Mouse (Mus musculus) midbrain, postnatal 0 days (tissue): ENCODE measurements around the gene BC053393. TPM values are rescaled to one million over a fixed set of nuclear protein-coding genes. Genes with fewer than 3 reads are reported as not detected.
"Not testable (repeated sequence)": the region's sequence is repeated elsewhere in the genome, so short reads cannot be mapped to it uniquely, and the experiment has no call there.

Experiments
- ATAC-seq: fragments of 200-750 bp; cut with Nextera tagmentation; 2 replicates; pipeline ENCODE4 v1.8.0; 2017; ENCODE audit warnings: moderate number of reproducible peaks, mild to moderate bottlenecking, moderate TSS enrichment, moderate library complexity; ENCODE audit not compliant: low FRiP score
- DNase-seq: peaks from one replicate; pipeline ENCODE4 v3.0.0-alpha.2; 2015; ENCODE audit warnings: low spot score
- H3K27ac ChIP-seq: fragments of 300-500 bp; sonication (generic); 2 replicates; pipeline ENCODE4 v1.5.1; 2014; ENCODE audit warnings: low read depth, mild to moderate bottlenecking, low read length, mixed read lengths
- H3K27me3 ChIP-seq: fragments of 300-500 bp; sonication (generic); 2 replicates; pipeline ENCODE4 v1.6.1; 2014; ENCODE audit warnings: low read length, control low read depth, mixed read lengths; ENCODE audit not compliant: insufficient read depth
- H3K36me3 ChIP-seq: fragments of 300-500 bp; sonication (generic); 2 replicates; pipeline ENCODE4 v1.6.1; 2014; ENCODE audit warnings: low read length, control low read depth, mixed read lengths; ENCODE audit not compliant: insufficient read depth
- H3K4me1 ChIP-seq: fragments of 300-500 bp; sonication (generic); 2 replicates; pipeline ENCODE4 v1.6.1; 2014; ENCODE audit warnings: mild to moderate bottlenecking, control low read depth, antibody characterized with exemption, low read length, mixed read lengths; ENCODE audit not compliant: insufficient read depth
- H3K4me2 ChIP-seq: fragments of 300-500 bp; sonication (generic); 2 replicates; pipeline ENCODE4 v1.6.1; 2014; ENCODE audit warnings: low read depth, mild to moderate bottlenecking, low read length, mixed read lengths; ENCODE audit not compliant: poor library complexity, severe bottlenecking
- H3K4me3 ChIP-seq: fragments of 300-500 bp; sonication (generic); 2 replicates; pipeline ENCODE4 v1.5.1; 2014; ENCODE audit warnings: low read depth, mild to moderate bottlenecking, low read length, moderate library complexity
- H3K9ac ChIP-seq: fragments of 300-500 bp; sonication (generic); replicated peaks from 2 replicates; pipeline ENCODE4 v1.6.1; 2014; ENCODE audit warnings: mild to moderate bottlenecking, low read length, moderate library complexity, mixed read lengths; ENCODE audit not compliant: poor library complexity, severe bottlenecking
- H3K9me3 ChIP-seq: fragments of 300-500 bp; sonication (generic); 2 replicates; pipeline ENCODE4 v1.6.1; 2016; ENCODE audit warnings: low read length, control low read depth
- CTCF ChIP-seq: IDR thresholded peaks from 2 replicates; pipeline ENCODE4 v1.5.1; 2016; ENCODE audit warnings: antibody characterized with exemption, mild to moderate bottlenecking
- WGBS: fragments of 180-500 bp; shearing (Covaris S2); extraction: QIAGEN DNeasy Blood & Tissue Kit; methylation state at CpG from one replicate; pipeline ENCODE4 v1.1.7; 2014; 5-methylcytosine and 5-hydroxymethylcytosine counted together
- polyA plus RNA-seq: library from polyadenylated mRNA; unstranded; fragments of >200 nt; fragmentation: Nextera tagmentation; extraction: Ambion mirVana; gene quantifications from 2 replicates; pipeline ENCODE4 v1.2.1, GENCODE M21; 2015
- total RNA-seq: library from RNA; depleted of rRNA; stranded (reverse); fragments of >200 nt; gene quantifications from 2 replicates; pipeline ENCODE4 v1.2.3, GENCODE M21; 2014; rRNA removed

The BC053393 gene
- total and polyA plus RNA-seq, 2 experiments from 2014 or later = not detected

DNA sequence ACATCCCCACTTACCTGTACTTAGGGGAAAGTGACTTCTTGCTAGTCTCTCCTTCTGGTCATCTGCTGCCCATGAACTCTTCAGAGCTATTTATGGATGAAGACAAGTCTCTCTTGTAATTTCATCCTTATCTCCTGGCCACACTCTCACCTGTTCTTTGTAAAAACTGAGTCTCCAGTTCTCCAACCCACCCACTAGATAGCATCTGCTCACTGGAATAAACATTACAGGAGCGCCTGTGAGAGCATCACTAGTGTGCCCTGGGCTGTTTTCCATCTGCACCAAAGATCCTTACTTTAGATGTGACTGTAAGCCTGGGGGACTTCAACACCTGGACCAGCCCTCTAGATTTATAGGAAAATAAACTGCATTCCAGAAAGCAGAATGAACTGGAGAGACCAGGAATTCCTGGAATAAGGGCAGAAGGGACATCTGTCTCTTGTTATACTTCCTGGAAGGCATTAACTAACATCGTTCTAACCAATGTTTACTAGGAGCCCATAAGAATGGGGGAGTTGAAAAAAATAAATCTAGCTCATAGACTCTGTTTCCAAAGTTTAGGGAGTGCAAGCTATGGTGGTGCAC is 58.0 kb downstream of the BC053393 start, which contains the start of gene Dppa1:
Gene Dppa1, minus strand, starts transcription at position 51 of the 585 bp plus-strand sequence.
- Histone ChIP-seq H3K9ac (no peak within 1 kb of the TSS), H3K27me3 (no peaks in the 10 kb centered on the region)

DNA sequence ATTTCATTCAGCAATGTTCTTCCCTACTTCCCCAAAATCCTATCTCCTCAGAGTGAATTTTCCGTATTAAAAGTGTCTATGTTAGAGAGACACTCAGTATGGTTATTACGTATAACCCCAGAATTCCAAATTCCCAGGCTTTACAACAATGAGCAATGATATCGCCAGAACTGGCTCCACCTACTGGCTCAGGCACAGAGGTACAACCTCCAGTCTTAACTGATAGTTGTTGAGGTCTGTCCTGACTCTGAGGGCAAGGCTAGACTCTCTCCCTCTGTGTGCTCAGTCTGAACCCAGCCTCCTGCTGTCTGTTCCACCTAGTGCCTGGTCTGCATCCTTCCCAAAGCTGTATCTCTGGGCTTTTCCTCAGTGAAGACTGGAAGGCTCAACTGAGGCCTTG is 60.3 kb downstream of the BC053393 start:
- no peaks in the 10 kb centered on the region for H3K36me3 ChIP-seq
- peak; percentile 79 for TF ChIP-seq CTCF
- H3K27ac ChIP-seq = no peak overlapping the region
- no peaks in the 10 kb centered on the region for H3K4me1 ChIP-seq
- WGBS = 19% methylated on average over 3 of the region's 3 CpGs
- no peak overlapping the region for H3K9ac ChIP-seq
- H3K27me3 ChIP-seq = no peaks in the 10 kb centered on the region
- no peak overlapping the region for H3K4me2 ChIP-seq
- H3K9me3 ChIP-seq = no peaks in the 10 kb centered on the region
- ATAC-seq = peak; percentile 62; the same call in 1 of the 2 replicates
- DNase-seq = peak; percentile 72
- H3K4me3 ChIP-seq = no peak overlapping the region

More for the DNA sequence above, 58.0 kb downstream of the BC053393 start, which contains the start of gene Dppa1:
- 86% methylated on average over 2 of the region's 2 CpGs for WGBS
- Histone ChIP-seq H3K9me3 (no peaks in the 10 kb centered on the region), H3K4me2 (no peak within 1 kb of the TSS), H3K4me1 (no peaks in the 10 kb centered on the region), H3K27ac (no peak within 1 kb of the TSS), H3K4me3 (no peak within 1 kb of the TSS), H3K36me3 (no peaks in the 10 kb centered on the region)
- no peak for DNase-seq
- no peak for ATAC-seq
- no peak for TF ChIP-seq CTCF

GRCm38 (mm10) chr11:46635516-46635915 is 64.2 kb downstream of the BC053393 start:
- H3K9me3 ChIP-seq, H3K4me2 ChIP-seq, ATAC-seq, H3K27me3 ChIP-seq, H3K9ac ChIP-seq, H3K36me3 ChIP-seq, H3K4me1 ChIP-seq, H3K27ac ChIP-seq, DNase-seq, H3K4me3 ChIP-seq: not testable (repeated sequence)
- 83% methylated on average over 4 of the region's 4 CpGs for WGBS

GRCm38 (mm10) chr11:46636568-46636967 is 65.2 kb downstream of the BC053393 start:
- H3K9me3 ChIP-seq = no peaks in the 10 kb centered on the region
- H3K27me3 ChIP-seq = no peaks in the 10 kb centered on the region
- H3K9ac ChIP-seq = no peak overlapping the region
- H3K36me3 ChIP-seq = no peaks in the 10 kb centered on the region
- WGBS = 91% methylated on average over 3 of the region's 3 CpGs
- no peaks in the 10 kb centered on the region for H3K4me1 ChIP-seq
- ATAC-seq (no peak), DNase-seq (no peak)
- H3K4me3 ChIP-seq = no peak overlapping the region
- no peak overlapping the region for H3K27ac ChIP-seq
- no peak overlapping the region for H3K4me2 ChIP-seq
- TF ChIP-seq CTCF = no peak

Other genes starting within 250 kb of the BC053393 start
- gene Itk, start 182.0 kb upstream of the BC053393 start, total RNA-seq = 0.05 and 0.16 TPM in 2 replicates
- gene Itk, start 182.0 kb upstream of the BC053393 start, polyA plus RNA-seq = 0.05 and 0.06 TPM in 2 replicates
- gene Fam71b, start 175.0 kb upstream of the BC053393 start, total RNA-seq = not detected in 2 replicates
- not detected in 2 replicates for gene Fam71b, start 175.0 kb upstream of the BC053393 start, polyA plus RNA-seq
- gene Med7, start 134.6 kb upstream of the BC053393 start, total RNA-seq = 19.4 and 20.1 TPM in 2 replicates
- 53.3 and 53.8 TPM in 2 replicates for gene Med7, start 134.6 kb upstream of the BC053393 start, polyA plus RNA-seq
- gene Havcr2, start 116.6 kb upstream of the BC053393 start, total RNA-seq = 0.09 and 0.44 TPM in 2 replicates
- gene Havcr2, start 116.6 kb upstream of the BC053393 start, polyA plus RNA-seq = 0.23 and 0.32 TPM in 2 replicates
- not detected in 2 replicates for gene Gm12169, start 47.3 kb upstream of the BC053393 start, total RNA-seq
- gene Gm12169, start 47.3 kb upstream of the BC053393 start, polyA plus RNA-seq = not detected in 2 replicates
- not detected in 2 replicates for gene Dppa1, start 57.7 kb downstream of the BC053393 start, total RNA-seq
- not detected in 2 replicates for gene Dppa1, start 57.7 kb downstream of the BC053393 start, polyA plus RNA-seq
- not detected in 2 replicates for gene Timd2, start 135.5 kb downstream of the BC053393 start, total RNA-seq
- 0.16 TPM in 1 of 2 replicates, not detected in the other for gene Timd2, start 135.5 kb downstream of the BC053393 start, polyA plus RNA-seq
- gene Havcr1, start 163.5 kb downstream of the BC053393 start, total RNA-seq = not detected in 2 replicates
- gene Havcr1, start 163.5 kb downstream of the BC053393 start, polyA plus RNA-seq = not detected in 2 replicates
- gene Timd4, start 239.3 kb downstream of the BC053393 start, total RNA-seq = not detected in 2 replicates
- 0.22 and 0.32 TPM in 2 replicates for gene Timd4, start 239.3 kb downstream of the BC053393 start, polyA plus RNA-seq